Mouse (Mus musculus): Measurements from ENCODE around the gene Traf7. TPM values are rescaled to one million over a fixed set of nuclear protein-coding genes. Genes with fewer than 3 reads are reported as not detected.

Gene Traf7
- polyA plus RNA-seq, 1 experiment = 142 TPM

DNA sequence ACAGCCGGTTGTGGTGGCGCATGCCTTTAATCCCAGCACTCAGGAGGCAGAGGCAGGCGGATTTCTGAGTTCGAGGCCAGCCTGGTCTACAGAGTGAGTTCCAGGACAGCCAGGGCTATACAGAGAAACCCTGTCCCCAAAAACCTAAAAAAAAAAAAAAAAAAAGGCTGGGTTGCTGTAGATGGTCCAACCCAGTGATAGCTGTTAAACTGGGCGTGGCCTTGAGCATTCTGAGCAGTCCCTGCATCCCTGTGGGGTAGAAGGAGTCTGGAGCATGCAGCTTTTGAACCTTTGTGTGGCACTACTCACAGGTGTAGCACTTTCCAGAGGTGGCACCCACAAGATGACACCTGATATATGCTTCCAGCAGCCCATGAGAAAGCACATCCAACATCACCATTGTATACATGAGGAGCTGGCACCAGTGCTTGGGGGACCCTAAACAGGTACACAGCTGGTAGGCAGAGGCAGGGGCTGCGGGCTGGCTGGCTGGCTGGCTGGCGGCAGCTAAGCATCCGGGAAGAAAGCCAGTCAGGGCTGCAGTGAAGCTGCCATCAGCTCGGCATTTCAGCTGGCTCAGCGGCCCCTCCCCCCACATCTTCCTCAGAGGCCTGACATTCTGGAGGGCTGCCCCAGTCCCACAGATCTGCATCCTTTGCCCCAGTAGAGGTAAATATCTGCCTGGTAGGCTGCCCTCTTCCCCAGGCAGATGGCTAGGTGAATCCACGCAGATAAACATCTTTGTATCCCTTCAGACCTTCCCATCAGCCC lies 42.5 kb downstream of the Traf7 start:
- Histone ChIP-seq H3K79me3 (ENCODE audit: low read depth) (no peaks in the 10 kb centered on the region), H3K27me3 (ENCODE audit: control insufficient read depth, insufficient read depth, insufficient read length) (peaks cover 38% of the 10 kb centered on the region), H3K79me2 (ENCODE audit: control insufficient read depth, insufficient read depth) (no peaks in the 10 kb centered on the region), H3K4me3 (ENCODE audit: insufficient read depth, poor library complexity, severe bottlenecking) (no peak overlapping the region), H3K36me3 (ENCODE audit: control insufficient read depth, insufficient read depth) (no peaks in the 10 kb centered on the region), H3ac (ENCODE audit: control insufficient read depth, insufficient read length, low read depth) (no peak overlapping the region)
- TF ChIP-seq MAX (IDR thresholded peaks at IDR 0.05) (no peak), MYOG (IDR thresholded peaks at IDR 0.05; ENCODE audit: control insufficient read depth, extremely low read depth, insufficient read length) (no peak), MYOD1 (IDR thresholded peaks at IDR 0.05; ENCODE audit: control insufficient read depth, insufficient read length, low read depth) (no peak), CTCF (IDR thresholded peaks at IDR 0.05; ENCODE audit: control insufficient read depth, insufficient read depth, insufficient read length) (no peak)

GRCm38 (mm10) chr17:24483495-24483894 lies 44.2 kb downstream of the Traf7 start:
- TF ChIP-seq FOSL1 (IDR thresholded peaks at IDR 0.05; ENCODE audit: insufficient read depth, low read length, poor library complexity, severe bottlenecking) (no peak), MYOD1 (IDR thresholded peaks at IDR 0.05; ENCODE audit: control insufficient read depth, insufficient read length, low read depth) (no peak), CEBPB (IDR thresholded peaks at IDR 0.05; ENCODE audit: low read depth) (no peak), CTCF (IDR thresholded peaks at IDR 0.05; ENCODE audit: control insufficient read depth, insufficient read depth, insufficient read length) (no peak), MAX (IDR thresholded peaks at IDR 0.05) (no peak), MYOG (IDR thresholded peaks at IDR 0.05; ENCODE audit: control insufficient read depth, extremely low read depth, insufficient read length) (no peak)
- peaks cover 22% of the 10 kb centered on the region for H3K27me3 ChIP-seq (ENCODE audit: control insufficient read depth, insufficient read depth, insufficient read length)
- H3K79me3 ChIP-seq (ENCODE audit: low read depth) = no peaks in the 10 kb centered on the region
- no peaks in the 10 kb centered on the region for H3K36me3 ChIP-seq (ENCODE audit: control insufficient read depth, insufficient read depth)
- H3K4me3 ChIP-seq (ENCODE audit: insufficient read depth, poor library complexity, severe bottlenecking) = no peak overlapping the region
- H3K79me2 ChIP-seq (ENCODE audit: control insufficient read depth, insufficient read depth) = no peaks in the 10 kb centered on the region
- H3ac ChIP-seq (ENCODE audit: control insufficient read depth, insufficient read length, low read depth) = no peak overlapping the region

DNA sequence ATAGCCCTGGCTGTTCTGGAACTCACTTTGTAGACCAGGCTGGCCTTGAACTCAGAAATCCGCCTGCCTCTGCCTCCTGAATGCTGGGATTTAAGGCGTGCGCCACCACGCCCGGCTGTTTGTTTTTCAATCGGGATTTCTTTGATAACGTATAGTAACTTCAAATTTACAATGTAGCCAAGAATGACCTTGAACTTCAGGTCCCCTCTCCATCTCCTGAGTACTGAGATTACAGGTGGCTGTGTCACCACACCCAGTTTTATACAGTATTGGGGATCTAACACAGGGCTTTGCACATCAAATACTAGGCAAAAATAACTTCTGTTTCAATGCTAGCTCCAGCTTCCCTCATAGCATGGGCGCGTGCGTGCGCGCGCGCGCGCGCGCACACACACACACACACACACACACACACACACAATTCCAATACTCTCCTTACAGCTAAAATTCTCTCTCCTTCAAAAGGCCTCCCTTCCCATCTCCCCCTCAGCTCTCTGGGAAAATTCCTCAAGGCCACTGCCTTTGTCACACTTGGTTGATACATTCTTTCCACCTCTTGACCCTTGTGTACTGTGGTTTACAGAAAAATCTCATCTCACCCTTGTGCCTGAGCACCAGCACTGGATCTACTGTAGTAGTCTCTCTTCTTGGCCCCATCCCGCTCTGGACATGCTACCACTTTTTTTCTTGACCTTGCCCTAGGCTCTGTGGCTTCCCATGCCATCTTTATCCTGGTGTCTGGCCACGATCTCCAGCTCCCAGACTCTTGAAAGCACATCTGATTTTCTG lies 46.5 kb downstream of the Traf7 start:
- Histone ChIP-seq H3K4me3 (ENCODE audit: insufficient read depth, poor library complexity, severe bottlenecking) (no peak overlapping the region), H3K27me3 (ENCODE audit: control insufficient read depth, insufficient read depth, insufficient read length) (peaks cover 5% of the 10 kb centered on the region), H3K79me2 (ENCODE audit: control insufficient read depth, insufficient read depth) (peaks cover 13% of the 10 kb centered on the region), H3K79me3 (ENCODE audit: low read depth) (peaks cover 3% of the 10 kb centered on the region), H3K36me3 (ENCODE audit: control insufficient read depth, insufficient read depth) (peaks cover 8% of the 10 kb centered on the region), H3ac (ENCODE audit: control insufficient read depth, insufficient read length, low read depth) (no peak overlapping the region)
- TF ChIP-seq MAX (IDR thresholded peaks at IDR 0.05) = no peak
- TF ChIP-seq USF1 (IDR thresholded peaks at IDR 0.05; ENCODE audit: low read depth) = no peak
- no peak for TF ChIP-seq CEBPB (IDR thresholded peaks at IDR 0.05; ENCODE audit: low read depth)
- no peak for TF ChIP-seq MYOG (IDR thresholded peaks at IDR 0.05; ENCODE audit: control insufficient read depth, extremely low read depth, insufficient read length)
- no peak for TF ChIP-seq CTCF (IDR thresholded peaks at IDR 0.05; ENCODE audit: control insufficient read depth, insufficient read depth, insufficient read length)
- TF ChIP-seq MYOD1 (IDR thresholded peaks at IDR 0.05; ENCODE audit: control insufficient read depth, insufficient read length, low read depth) = no peak
- no peak for TF ChIP-seq FOSL1 (IDR thresholded peaks at IDR 0.05; ENCODE audit: insufficient read depth, low read length, poor library complexity, severe bottlenecking)

DNA sequence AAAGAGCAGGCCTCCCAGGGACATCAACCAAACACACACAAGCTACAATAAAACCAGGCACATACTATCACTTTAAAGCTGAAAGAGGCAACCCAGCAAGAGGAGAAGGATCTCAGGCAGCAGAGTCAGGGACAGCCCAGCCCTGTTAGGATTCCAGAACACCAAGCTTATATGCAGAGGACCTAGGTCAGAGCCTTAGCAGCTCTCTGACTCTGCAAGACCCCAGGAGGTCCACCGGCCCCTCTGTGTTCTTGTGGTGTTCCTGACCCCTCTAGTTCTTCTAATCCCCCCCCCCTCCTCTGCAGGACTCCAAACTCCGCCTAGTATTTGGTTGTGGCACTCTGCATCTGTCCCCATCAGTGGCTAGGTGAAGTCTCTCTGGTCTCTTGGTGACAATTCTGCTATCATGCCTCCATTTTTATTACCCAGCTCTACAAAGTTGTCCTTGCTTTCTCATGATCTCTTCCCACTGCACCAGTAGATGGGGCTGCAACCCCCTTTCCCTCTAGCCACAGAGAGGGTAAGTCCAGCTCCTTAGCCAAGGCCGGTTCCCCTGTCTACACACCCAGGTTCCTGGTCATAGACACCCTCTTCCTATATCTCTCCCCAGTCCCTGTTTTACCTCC lies 47.4 kb downstream of the Traf7 start:
- Histone ChIP-seq H3K27me3 (ENCODE audit: control insufficient read depth, insufficient read depth, insufficient read length) (peaks cover 3% of the 10 kb centered on the region), H3K79me3 (ENCODE audit: low read depth) (peaks cover 3% of the 10 kb centered on the region), H3K36me3 (ENCODE audit: control insufficient read depth, insufficient read depth) (peaks cover 17% of the 10 kb centered on the region), H3K79me2 (ENCODE audit: control insufficient read depth, insufficient read depth) (peaks cover 13% of the 10 kb centered on the region), H3ac (ENCODE audit: control insufficient read depth, insufficient read length, low read depth) (no peak overlapping the region), H3K4me3 (ENCODE audit: insufficient read depth, poor library complexity, severe bottlenecking) (no peak overlapping the region)
- TF ChIP-seq CTCF (IDR thresholded peaks at IDR 0.05; ENCODE audit: control insufficient read depth, insufficient read depth, insufficient read length) (no peak), USF1 (IDR thresholded peaks at IDR 0.05; ENCODE audit: low read depth) (no peak), MYOG (IDR thresholded peaks at IDR 0.05; ENCODE audit: control insufficient read depth, extremely low read depth, insufficient read length) (no peak), MAX (IDR thresholded peaks at IDR 0.05) (no peak), MYOD1 (IDR thresholded peaks at IDR 0.05; ENCODE audit: control insufficient read depth, insufficient read length, low read depth) (no peak), CEBPB (IDR thresholded peaks at IDR 0.05; ENCODE audit: low read depth) (no peak), FOSL1 (IDR thresholded peaks at IDR 0.05; ENCODE audit: insufficient read depth, low read length, poor library complexity, severe bottlenecking) (no peak)

- H3K79me2 ChIP-seq (ENCODE audit: control insufficient read depth, insufficient read depth) = peaks cover 13% of the 10 kb centered on the region
- H3K79me3 ChIP-seq (ENCODE audit: low read depth) = peaks cover 3% of the 10 kb centered on the region
- H3K36me3 ChIP-seq (ENCODE audit: control insufficient read depth, insufficient read depth) = peaks cover 26% of the 10 kb centered on the region
- TF ChIP-seq CEBPB (IDR thresholded peaks at IDR 0.05; ENCODE audit: low read depth) = no peak
- no peak for TF ChIP-seq MAX (IDR thresholded peaks at IDR 0.05)
- TF ChIP-seq MYOG (IDR thresholded peaks at IDR 0.05; ENCODE audit: control insufficient read depth, extremely low read depth, insufficient read length) = no peak
- no peak for TF ChIP-seq CTCF (IDR thresholded peaks at IDR 0.05; ENCODE audit: control insufficient read depth, insufficient read depth, insufficient read length)
- TF ChIP-seq USF1 (IDR thresholded peaks at IDR 0.05; ENCODE audit: low read depth) = no peak
- TF ChIP-seq FOSL1 (IDR thresholded peaks at IDR 0.05; ENCODE audit: insufficient read depth, low read length, poor library complexity, severe bottlenecking) = no peak
- no peak for TF ChIP-seq MYOD1 (IDR thresholded peaks at IDR 0.05; ENCODE audit: control insufficient read depth, insufficient read length, low read depth)
- no peaks in the 10 kb centered on the region for H3K27me3 ChIP-seq (ENCODE audit: control insufficient read depth, insufficient read depth, insufficient read length)
- peak overlapping the region; percentile 49 for H3K4me3 ChIP-seq (ENCODE audit: insufficient read depth, poor library complexity, severe bottlenecking)
- no peak overlapping the region for H3ac ChIP-seq (ENCODE audit: control insufficient read depth, insufficient read length, low read depth)
These were observed 48.3 kb downstream of the Traf7 start for GRCm38 (mm10) chr17:24479431-24479830.

Measured in C2C12 (cell line).